Mouse (Mus musculus) liver (tissue): ENCODE data around the gene Pax7.

Source experiments
- DNase-seq: peaks from one replicate; pipeline ENCODE4 v3.0.0-alpha.2; 2020; ENCODE audit warnings: mixed read lengths

Gene Pax7

GRCm38 (mm10) chr4:139830581-139831387, 2.5 kb downstream of the Pax7 start:
- DNase-seq: no peak

- DNase-seq: no peak
Observed at GRCm38 (mm10) chr4:139830053-139830452, 3.3 kb downstream of the Pax7 start.

GRCm38 (mm10) chr4:139828871-139829590, 4.3 kb downstream of the Pax7 start:
- no peak for DNase-seq

- DNase-seq: no peak
Observed at GRCm38 (mm10) chr4:139828283-139828678, 5.0 kb downstream of the Pax7 start.

- no peak for DNase-seq
Observed at GRCm38 (mm10) chr4:139827501-139828282, 5.6 kb downstream of the Pax7 start.

- DNase-seq: no peak
Observed at GRCm38 (mm10) chr4:139826231-139826630, 7.1 kb downstream of the Pax7 start.

GRCm38 (mm10) chr4:139825326-139826112, 7.8 kb downstream of the Pax7 start:
- no peak for DNase-seq

- DNase-seq: no peak
Observed at GRCm38 (mm10) chr4:139824572-139825325, 8.6 kb downstream of the Pax7 start.

GRCm38 (mm10) chr4:139823870-139824472, 9.4 kb downstream of the Pax7 start:
- DNase-seq: no peak

GRCm38 (mm10) chr4:139823138-139823869, 10.0 kb downstream of the Pax7 start:
- no peak for DNase-seq

GRCm38 (mm10) chr4:139822214-139823137, 10.9 kb downstream of the Pax7 start:
- DNase-seq: no peak

- DNase-seq: no peak
Observed at GRCm38 (mm10) chr4:139821491-139822160, 11.7 kb downstream of the Pax7 start.

GRCm38 (mm10) chr4:139821071-139821470, 12.3 kb downstream of the Pax7 start:
- DNase-seq: no peak

- no peak for DNase-seq
Observed at GRCm38 (mm10) chr4:139819411-139820030, 13.8 kb downstream of the Pax7 start.

GRCm38 (mm10) chr4:139818163-139818562, 15.2 kb downstream of the Pax7 start:
- no peak for DNase-seq

- DNase-seq: no peak
Observed at GRCm38 (mm10) chr4:139813371-139813960, 19.9 kb downstream of the Pax7 start.

GRCm38 (mm10) chr4:139811901-139812300, 21.4 kb downstream of the Pax7 start:
- DNase-seq: no peak

- DNase-seq: no peak
Observed at GRCm38 (mm10) chr4:139811475-139811874, 21.9 kb downstream of the Pax7 start.
